In genomic region chr5:75074537-75075382, GRCm38 (mm10) we compare ENCODE assay signal across 15 mouse cellular contexts. TPM values are rescaled to one million over a fixed set of nuclear protein-coding genes. Genes with fewer than 3 reads are reported as not detected.
DNase-seq lines count a peak whose midpoint lies in the region; ATAC-seq and TF ChIP-seq lines count a peak whose summit lies in the region.
"Had no signal": no experiment of that assay in that cellular context is flagged by ENCODE, and none has a peak within 500 bp of the region (broad histone marks: within the 10 kb centered on the region; RNA-seq: fewer than 3 reads in every experiment).

No protein-coding gene starts in this region.

- H3K4me2 ChIP-seq in limb, embryonic 15.5 days, result peak overlapping the region; percentile 48; the same call in 1 of the 2 replicates

- intact Hi-C loops in left cerebral cortex, postnatal 25 days (cut with DNase I), result loop anchor here (5.0 kb wide), 1 partner anchor 127 kb away; no protein-coding TSS in a partner anchor

- no peak overlapping the region for H3K9ac ChIP-seq in ES-E14 (ENCODE audit: insufficient read depth, low read depth, low read length, poor library complexity, severe bottlenecking)
- H3K9ac ChIP-seq in limb, embryonic 15.5 days, result no peak overlapping the region

- 2% methylated on average over 15 of the region's 15 CpGs for WGBS in hindbrain, embryonic 10.5 days
- 17% methylated on average over 15 of the region's 15 CpGs for WGBS in limb, embryonic 15.5 days

- in situ Hi-C loops in ES-E14 (cut with MboI; ENCODE audit: low sequenced_read_pairs in 2 of 2, unreplicated experiment in 2 of 2), result loop anchor here (5.0 kb wide), 2 partner anchors 73 to 78 kb away; partner anchors contain the start of gene Pdgfra (in 1 of the 2)

- ATAC-seq in limb, embryonic 15.5 days (ENCODE audit: insufficient number of reproducible peaks, low FRiP score, low TSS enrichment, low read depth), result no peak
- ATAC-seq in erythroid progenitor cell, adult 5-6 weeks (replicated peaks; ENCODE audit: low FRiP score, poor library complexity, severe bottlenecking), result no peak

- DNase-seq in ES-E14 (ENCODE audit: low read depth, low spot score), result no peak
- DNase-seq in embryo, embryonic 11 days, result peak; percentile 32
- DNase-seq in hindbrain, embryonic 10.5 days (ENCODE audit: low spot score), result peak; percentile 51
- no peak for DNase-seq in thymus, postnatal 14 days
- DNase-seq in left cerebral cortex, postnatal 25 days (ENCODE audit: low spot score in 2 of 2), result no peak
- DNase-seq: kidney, postnatal 10 days; lung, postnatal 10 days; thymus, postnatal 36 days had no signal

- H3K27ac ChIP-seq in ES-E14 (ENCODE audit: insufficient read depth, low read depth, low read length, poor library complexity, severe bottlenecking), result no peak overlapping the region
- no peak overlapping the region for H3K27ac ChIP-seq in hindbrain, embryonic 10.5 days
- no peak overlapping the region for H3K27ac ChIP-seq in limb, embryonic 15.5 days

- no peaks in the 10 kb centered on the region for H3K36me3 ChIP-seq in ES-E14 (ENCODE audit: control insufficient read depth, insufficient read depth, low read length, poor library complexity, severe bottlenecking)
- no peaks in the 10 kb centered on the region for H3K36me3 ChIP-seq in hindbrain, embryonic 10.5 days
- H3K36me3 ChIP-seq in limb, embryonic 15.5 days, result no peaks in the 10 kb centered on the region
- H3K36me3 ChIP-seq: G1E had no signal

- H3K27me3 ChIP-seq in hindbrain, embryonic 10.5 days (ENCODE audit: insufficient read depth, poor library complexity, severe bottlenecking), result peaks cover 100% of the 10 kb centered on the region
- peaks cover 96% of the 10 kb centered on the region for H3K27me3 ChIP-seq in limb, embryonic 15.5 days

- H3K4me3 ChIP-seq in ES-E14 (ENCODE audit: insufficient read depth in 1 of 2, low read depth in 1 of 2, low read length in 2 of 2, poor library complexity in 1 of 2, severe bottlenecking in 1 of 2), result peak overlapping the region; percentile 41 to 54; a peak in 1 of 4 replicates
- H3K4me3 ChIP-seq in hindbrain, embryonic 10.5 days, result peak overlapping the region; percentile 38
- H3K4me3 ChIP-seq in limb, embryonic 15.5 days, result peak overlapping the region; percentile 30
- H3K4me3 ChIP-seq: erythroblast, embryonic 14.5 days had no signal

- H3K9me3 ChIP-seq in ES-E14 (ENCODE audit: control insufficient read depth, insufficient read depth, low read depth, low read length), result no peaks in the 10 kb centered on the region
- H3K9me3 ChIP-seq in hindbrain, embryonic 10.5 days, result no peaks in the 10 kb centered on the region
- H3K9me3 ChIP-seq in limb, embryonic 15.5 days, result no peaks in the 10 kb centered on the region
- H3K9me3 ChIP-seq: G1E had no signal

- peaks cover 0 to 7% of the 10 kb centered on the region in 2 experiments; a peak in 1 of 4 replicates for H3K4me1 ChIP-seq in ES-E14 (ENCODE audit: control insufficient read depth in 2 of 2, insufficient read depth in 2 of 2, low read length in 2 of 2, poor library complexity in 1 of 2)
- peaks cover 61% of the 10 kb centered on the region for H3K4me1 ChIP-seq in hindbrain, embryonic 10.5 days (replicated peaks)
- peaks cover 26% of the 10 kb centered on the region for H3K4me1 ChIP-seq in limb, embryonic 15.5 days

TF ChIP-seq in ES-E14, 5 proteins besides CTCF, POLR2A, EP300 and RAD21:
- TF ChIP-seq ZNF384 (IDR thresholded peaks at IDR 0.05; ENCODE audit: low read depth, low read length) (no peak), CHD2 (IDR thresholded peaks at IDR 0.05; ENCODE audit: low read depth, low read length) (no peak), MAFK (IDR thresholded peaks at IDR 0.05; ENCODE audit: insufficient read depth, low read depth, low read length) (no peak), HCFC1 (IDR thresholded peaks at IDR 0.05; ENCODE audit: borderline replicate concordance, insufficient read depth, low read length) (no peak), ZC3H11A (IDR thresholded peaks at IDR 0.05; ENCODE audit: borderline replicate concordance, low read depth, low read length) (no peak)
TF ChIP-seq in ES-E14: peak in this region for 0.

RNA-seq across cellular contexts. Expression of gene Gsx2, which starts 0.6 kb away (rescaled TPM):
- not detected in 2 replicates for total RNA-seq in ES-E14 (2012; rRNA removed)
- 0.67 and 5.9 TPM in 2 replicates for polyA plus RNA-seq in hindbrain, embryonic 10.5 days (2016; fragmentation: Nextera tagmentation; extraction: Ambion mirVana)
- not detected in 2 replicates for polyA plus RNA-seq in limb, embryonic 15.5 days (2015; fragmentation: Nextera tagmentation; extraction: Ambion mirVana)
- total RNA-seq in left cerebral cortex, postnatal 25 days (2021), result not detected
- total RNA-seq in erythroid progenitor cell, adult 5-6 weeks (2015; ENCODE audit: low replicate concordance), result not detected in 2 replicates
- not detected in 2 replicates for total RNA-seq in erythroid progenitor cell, adult 5-6 weeks (2017; ENCODE audit: low replicate concordance)
- total RNA-seq: adrenal gland, adult 18-20 months; G1E; neutrophil, adult 5-6 weeks had no signal
- polyA plus RNA-seq: erythroblast, embryonic 14.5 days; G1E; heart, embryonic 14.5 days had no signal

RNA-seq across cellular contexts. Expression of gene Chic2, which starts 30.2 kb away (rescaled TPM):
- total RNA-seq in ES-E14 (2012; rRNA removed), result 23.9 and 38.9 TPM in 2 replicates
- polyA plus RNA-seq in hindbrain, embryonic 10.5 days (2016; fragmentation: Nextera tagmentation; extraction: Ambion mirVana), result 33.3 and 38.7 TPM in 2 replicates
- 25.1 and 32.1 TPM in 2 replicates for polyA plus RNA-seq in limb, embryonic 15.5 days (2015; fragmentation: Nextera tagmentation; extraction: Ambion mirVana)
- 10 to 100 TPM; 17.7 to 20.6 TPM for total RNA-seq in left cerebral cortex, postnatal 25 days (2021)
- total RNA-seq in erythroid progenitor cell, adult 5-6 weeks (2015; ENCODE audit: low replicate concordance), result 13.8 and 17.3 TPM in 2 replicates
- total RNA-seq in erythroid progenitor cell, adult 5-6 weeks (2017; ENCODE audit: low replicate concordance), result 15.3 and 19.2 TPM in 2 replicates

Comparison
In these comparisons a context has a peak if more than half of its experiments do, and no peak if none do; other contexts are left out.
1. DNase-seq: peak in embryo, embryonic 11 days (single experiment) and hindbrain, embryonic 10.5 days (single experiment); none in ES-E14 (single experiment), thymus, postnatal 14 days (single experiment) and left cerebral cortex, postnatal 25 days (0 of 2).
2. Peak in every context shown above with its lines, with median percentiles within 50 percentile points of each other: H3K4me3 ChIP-seq.